Mouse (Mus musculus): ENCODE results near the gene Frmd4a. TPM values are rescaled to one million over a fixed set of nuclear protein-coding genes. Genes with fewer than 3 reads are reported as not detected.
A peak's percentile ranks its signal among the peaks of the same experiment; 100 is the strongest.

Gene Frmd4a
- polyA plus RNA-seq, 1 experiment from 2014 or later: 17.7 TPM

GRCm38 (mm10) chr2:4638189-4638588 lies 620.7 kb downstream of the Frmd4a start:
- H3K9me3 ChIP-seq (ENCODE audit: control insufficient read depth, low read length): no peaks in the 10 kb centered on the region
- H3K36me3 ChIP-seq (ENCODE audit: control insufficient read depth, insufficient read depth, low read length): peaks cover 89% of the 10 kb centered on the region
- no peak for ATAC-seq (ENCODE audit: insufficient number of reproducible peaks, insufficient read depth, low FRiP score, low read depth)
- H3K27ac ChIP-seq (replicated peaks in 1 of 2; ENCODE audit: control insufficient read depth in 1 of 2, insufficient read depth in 1 of 2, low read depth in 2 of 2, low read length in 2 of 2): no peak overlapping the region
- no peak overlapping the region for H3K9ac ChIP-seq (ENCODE audit: low read length)
- H3K4me1 ChIP-seq (ENCODE audit: control insufficient read depth in 2 of 2, insufficient read depth in 2 of 2, low read length in 2 of 2): no peaks in the 10 kb centered on the region
- no peaks in the 10 kb centered on the region for H3K27me3 ChIP-seq (ENCODE audit: control insufficient read depth, insufficient read depth, low read length)
- no peak overlapping the region for H3K4me2 ChIP-seq (ENCODE audit: low read length)
- H3K4me3 ChIP-seq (ENCODE audit: control insufficient read depth in 1 of 2, insufficient read depth in 1 of 2, low read depth in 1 of 2, low read length in 2 of 2): no peak overlapping the region
- WGBS: 80% methylated on average over 3 of the region's 3 CpGs

- 80% methylated on average over 4 of the region's 4 CpGs for WGBS
- H3K4me3 ChIP-seq (ENCODE audit: control insufficient read depth in 1 of 2, insufficient read depth in 1 of 2, low read depth in 1 of 2, low read length in 2 of 2): no peak overlapping the region
- H3K9ac ChIP-seq (ENCODE audit: low read length): no peak overlapping the region
- ATAC-seq (ENCODE audit: insufficient number of reproducible peaks, insufficient read depth, low FRiP score, low read depth): no peak
- no peak overlapping the region for H3K4me2 ChIP-seq (ENCODE audit: low read length)
- H3K27ac ChIP-seq (replicated peaks in 1 of 2; ENCODE audit: control insufficient read depth in 1 of 2, insufficient read depth in 1 of 2, low read depth in 2 of 2, low read length in 2 of 2): no peak overlapping the region
- 0 out of 4 replicates have a peak, but pooled peaks cover 0 to 4% of the 10 kb centered on the region in 2 experiments for H3K4me1 ChIP-seq (ENCODE audit: control insufficient read depth in 2 of 2, insufficient read depth in 2 of 2, low read length in 2 of 2)
- H3K27me3 ChIP-seq (ENCODE audit: control insufficient read depth, insufficient read depth, low read length): no peaks in the 10 kb centered on the region
- no peaks in the 10 kb centered on the region for H3K9me3 ChIP-seq (ENCODE audit: control insufficient read depth, low read length)
- H3K36me3 ChIP-seq (ENCODE audit: control insufficient read depth, insufficient read depth, low read length): peaks cover 64% of the 10 kb centered on the region
Observed at GRCm38 (mm10) chr2:4645066-4645465, 627.5 kb downstream of the Frmd4a start.

GRCm38 (mm10) chr2:4648094-4648493 lies 630.6 kb downstream of the Frmd4a start:
- 90% methylated on average over 4 of the region's 4 CpGs for WGBS
- Histone ChIP-seq H3K4me2 (ENCODE audit: low read length) (no peak overlapping the region), H3K27me3 (ENCODE audit: control insufficient read depth, insufficient read depth, low read length) (no peaks in the 10 kb centered on the region), H3K9me3 (ENCODE audit: control insufficient read depth, low read length) (no peaks in the 10 kb centered on the region), H3K9ac (ENCODE audit: low read length) (no peak overlapping the region), H3K4me3 (ENCODE audit: control insufficient read depth in 1 of 2, insufficient read depth in 1 of 2, low read depth in 1 of 2, low read length in 2 of 2) (no peak overlapping the region), H3K36me3 (ENCODE audit: control insufficient read depth, insufficient read depth, low read length) (peaks cover 40% of the 10 kb centered on the region), H3K4me1 (ENCODE audit: control insufficient read depth in 2 of 2, insufficient read depth in 2 of 2, low read length in 2 of 2) (peaks cover 0 to 10% of the 10 kb centered on the region in 2 experiments; a peak in 3 of 4 replicates), H3K27ac (replicated peaks in 1 of 2; ENCODE audit: control insufficient read depth in 1 of 2, insufficient read depth in 1 of 2, low read depth in 2 of 2, low read length in 2 of 2) (no peak overlapping the region)
- no peak for ATAC-seq (ENCODE audit: insufficient number of reproducible peaks, insufficient read depth, low FRiP score, low read depth)

GRCm38 (mm10) chr2:4649646-4650045 lies 632.1 kb downstream of the Frmd4a start:
- H3K9me3 ChIP-seq (ENCODE audit: control insufficient read depth, low read length): no peaks in the 10 kb centered on the region
- H3K27me3 ChIP-seq (ENCODE audit: control insufficient read depth, insufficient read depth, low read length): no peaks in the 10 kb centered on the region
- H3K4me3 ChIP-seq (ENCODE audit: control insufficient read depth in 1 of 2, insufficient read depth in 1 of 2, low read depth in 1 of 2, low read length in 2 of 2): no peak overlapping the region
- no peak overlapping the region for H3K9ac ChIP-seq (ENCODE audit: low read length)
- no peak for ATAC-seq (ENCODE audit: insufficient number of reproducible peaks, insufficient read depth, low FRiP score, low read depth)
- peaks cover 0 to 10% of the 10 kb centered on the region in 2 experiments; a peak in 3 of 4 replicates for H3K4me1 ChIP-seq (ENCODE audit: control insufficient read depth in 2 of 2, insufficient read depth in 2 of 2, low read length in 2 of 2)
- WGBS: 93% methylated on average over 2 of the region's 2 CpGs
- no peak overlapping the region for H3K27ac ChIP-seq (replicated peaks in 1 of 2; ENCODE audit: control insufficient read depth in 1 of 2, insufficient read depth in 1 of 2, low read depth in 2 of 2, low read length in 2 of 2)
- H3K36me3 ChIP-seq (ENCODE audit: control insufficient read depth, insufficient read depth, low read length): peaks cover 31% of the 10 kb centered on the region
- H3K4me2 ChIP-seq (ENCODE audit: low read length): no peak overlapping the region; the same call in 1 of the 2 replicates

- no peaks in the 10 kb centered on the region for H3K27me3 ChIP-seq (ENCODE audit: control insufficient read depth, insufficient read depth, low read length)
- peak within 1 kb of the TSS; percentile 82 for H3K4me2 ChIP-seq (ENCODE audit: low read length)
- ATAC-seq (ENCODE audit: insufficient number of reproducible peaks, insufficient read depth, low FRiP score, low read depth): peak; percentile 72
- H3K4me1 ChIP-seq (ENCODE audit: control insufficient read depth in 2 of 2, insufficient read depth in 2 of 2, low read length in 2 of 2): peaks cover 0 to 10% of the 10 kb centered on the region in 2 experiments; a peak in 3 of 4 replicates
- peak within 1 kb of the TSS; percentile 70 to 71; a peak in 3 of 4 replicates for H3K27ac ChIP-seq (replicated peaks in 1 of 2; ENCODE audit: control insufficient read depth in 1 of 2, insufficient read depth in 1 of 2, low read depth in 2 of 2, low read length in 2 of 2)
- H3K9ac ChIP-seq (ENCODE audit: low read length): peak within 1 kb of the TSS; percentile 95
- WGBS: 2% methylated on average over 40 of the region's 40 CpGs
- peak within 1 kb of the TSS; percentile 86 to 96 for H3K4me3 ChIP-seq (ENCODE audit: control insufficient read depth in 1 of 2, insufficient read depth in 1 of 2, low read depth in 1 of 2, low read length in 2 of 2)
- no peaks in the 10 kb centered on the region for H3K9me3 ChIP-seq (ENCODE audit: control insufficient read depth, low read length)
- H3K36me3 ChIP-seq (ENCODE audit: control insufficient read depth, insufficient read depth, low read length): peaks cover 11% of the 10 kb centered on the region
Observed at GRCm38 (mm10) chr2:4651500-4652285, 634.2 kb downstream of the Frmd4a start, which contains the start of gene Prpf18. Prpf18 (minus strand) TSS chr2:4652113.

- Histone ChIP-seq H3K27me3 (ENCODE audit: control insufficient read depth, insufficient read depth, low read length) (no peaks in the 10 kb centered on the region), H3K36me3 (ENCODE audit: control insufficient read depth, insufficient read depth, low read length) (no peaks in the 10 kb centered on the region), H3K4me2 (ENCODE audit: low read length) (no peak overlapping the region), H3K9ac (ENCODE audit: low read length) (no peak overlapping the region), H3K9me3 (ENCODE audit: control insufficient read depth, low read length) (no peaks in the 10 kb centered on the region), H3K4me3 (ENCODE audit: control insufficient read depth in 1 of 2, insufficient read depth in 1 of 2, low read depth in 1 of 2, low read length in 2 of 2) (no peak overlapping the region), H3K27ac (replicated peaks in 1 of 2; ENCODE audit: control insufficient read depth in 1 of 2, insufficient read depth in 1 of 2, low read depth in 2 of 2, low read length in 2 of 2) (no peak overlapping the region), H3K4me1 (ENCODE audit: control insufficient read depth in 2 of 2, insufficient read depth in 2 of 2, low read length in 2 of 2) (no peaks in the 10 kb centered on the region)
- 75% methylated on average over 2 of the region's 2 CpGs for WGBS
- ATAC-seq (ENCODE audit: insufficient number of reproducible peaks, insufficient read depth, low FRiP score, low read depth): no peak
Observed at GRCm38 (mm10) chr2:4660677-4661076, 643.2 kb downstream of the Frmd4a start.
